Mouse (Mus musculus) kidney, adult 2 months (tissue): ENCODE data around the gene Slc45a2. TPM values are rescaled to one million over a fixed set of nuclear protein-coding genes. Genes with fewer than 3 reads are reported as not detected.

Experiments used
- DNase-seq: peaks from one replicate; pipeline ENCODE4 v3.0.0; 2021
- H3K27ac ChIP-seq: fragments of 200-500 bp; 2 replicates; pipeline ENCODE4 v1.5.1; 2012; ENCODE audit warnings: low read depth, low read length, control low read depth, inconsistent platforms; ENCODE audit not compliant: insufficient read depth
- H3K27me3 ChIP-seq: fragments of 200-500 bp; replicated peaks from 2 replicates; pipeline ENCODE4 v1.6.1; 2012; ENCODE audit warnings: mild to moderate bottlenecking, moderate library complexity, low read length, inconsistent platforms; ENCODE audit not compliant: control insufficient read depth, insufficient read depth
- H3K36me3 ChIP-seq: fragments of 200-500 bp; 2 replicates; pipeline ENCODE4 v1.6.1; 2012; ENCODE audit warnings: mild to moderate bottlenecking, moderate library complexity, low read length, inconsistent platforms; ENCODE audit not compliant: control insufficient read depth, insufficient read depth
- H3K4me1 ChIP-seq: fragments of 200-500 bp; 2 replicates; pipeline ENCODE4 v1.6.1; 2011; ENCODE audit warnings: low read length; ENCODE audit not compliant: control insufficient read depth, insufficient read depth
- H3K4me3 ChIP-seq: fragments of 200-500 bp; 2 replicates; pipeline ENCODE4 v1.5.1; 2011; ENCODE audit warnings: mild to moderate bottlenecking, low read depth, low read length, control low read depth; ENCODE audit not compliant: insufficient read depth
- CTCF ChIP-seq: fragments of 200-500 bp; conservative IDR thresholded peaks from 2 replicates; pipeline ENCODE4 v1.5.1; 2011; ENCODE audit warnings: low read depth, mild to moderate bottlenecking, control low read depth, low read length, moderate library complexity, mixed read lengths; ENCODE audit not compliant: insufficient read depth, insufficient read length
- POLR2A ChIP-seq: fragments of 200-500 bp; IDR thresholded peaks from one replicate; pipeline ENCODE4 v1.6.1; 2011; ENCODE audit warnings: low read depth, low read length, control low read depth
- WGBS: fragments of 180-500 bp; shearing (Covaris S2); methylation state at CpG from one replicate; pipeline ENCODE4 v1.1.7; 2018; 5-methylcytosine and 5-hydroxymethylcytosine counted together
- polyA plus RNA-seq: library from polyadenylated mRNA; depleted of rRNA; stranded (reverse); fragments of >200 nt; gene quantifications from 2 replicates; pipeline ENCODE4 v1.2.3, GENCODE M21; 2012

Slc45a2 gene
- polyA plus RNA-seq, 1 experiment = 0.14 TPM

GRCm38 (mm10) chr15:10956706-10957105 lies 43.8 kb upstream of the Slc45a2 start:
- 62% methylated on average over 3 of the region's 3 CpGs for WGBS
- Histone ChIP-seq H3K36me3 (0 out of 2 replicates have a peak, but pooled peaks cover 1% of the 10 kb centered on the region), H3K4me1 (peaks cover 39% of the 10 kb centered on the region; the same call in 1 of the 2 replicates), H3K27me3 (no peaks in the 10 kb centered on the region), H3K27ac (peak overlapping the region; percentile 13; the same call in 1 of the 2 replicates), H3K4me3 (no peak overlapping the region)
- DNase-seq = no peak
- TF ChIP-seq POLR2A (no peak), CTCF (no peak)

- Histone ChIP-seq H3K27me3 (no peaks in the 10 kb centered on the region), H3K27ac (peak overlapping the region; percentile 100), H3K4me1 (peaks cover 30% of the 10 kb centered on the region; the same call in 1 of the 2 replicates), H3K36me3 (0 out of 2 replicates have a peak, but pooled peaks cover 1% of the 10 kb centered on the region), H3K4me3 (no peak overlapping the region)
- no peak for TF ChIP-seq CTCF
- no peak for TF ChIP-seq POLR2A
- DNase-seq = peak; percentile 87
- 55% methylated on average over 15 of the region's 15 CpGs for WGBS
These were observed 41.1 kb upstream of the Slc45a2 start for GRCm38 (mm10) chr15:10959277-10960026.

GRCm38 (mm10) chr15:10960267-10960666 lies 40.3 kb upstream of the Slc45a2 start:
- Histone ChIP-seq H3K4me1 (peaks cover 26% of the 10 kb centered on the region; the same call in 1 of the 2 replicates), H3K4me3 (no peak overlapping the region), H3K27ac (peak overlapping the region; percentile 79), H3K27me3 (no peaks in the 10 kb centered on the region), H3K36me3 (0 out of 2 replicates have a peak, but pooled peaks cover 1% of the 10 kb centered on the region)
- 74% methylated on average over 5 of the region's 5 CpGs for WGBS
- DNase-seq = no peak
- TF ChIP-seq POLR2A (no peak), CTCF (no peak)

GRCm38 (mm10) chr15:10962601-10963000 lies 37.9 kb upstream of the Slc45a2 start:
- H3K4me3 ChIP-seq = no peak overlapping the region
- peaks cover 15% of the 10 kb centered on the region; the same call in 1 of the 2 replicates for H3K4me1 ChIP-seq
- 63% methylated on average over 2 of the region's 2 CpGs for WGBS
- H3K36me3 ChIP-seq = 0 out of 2 replicates have a peak, but pooled peaks cover 1% of the 10 kb centered on the region
- TF ChIP-seq POLR2A (no peak), CTCF (no peak)
- no peak overlapping the region; the same call in 1 of the 2 replicates for H3K27ac ChIP-seq
- peak; percentile 49 for DNase-seq
- H3K27me3 ChIP-seq = no peaks in the 10 kb centered on the region

- no peak overlapping the region for H3K4me3 ChIP-seq
- H3K27ac ChIP-seq = no peak overlapping the region
- H3K27me3 ChIP-seq = no peaks in the 10 kb centered on the region
- no peaks in the 10 kb centered on the region; the same call in 1 of the 2 replicates for H3K4me1 ChIP-seq
- TF ChIP-seq CTCF (no peak), POLR2A (no peak)
- H3K36me3 ChIP-seq = no peaks in the 10 kb centered on the region
- WGBS = 74% methylated on average over 3 of the region's 3 CpGs
- DNase-seq = no peak
These were observed 31.1 kb upstream of the Slc45a2 start for GRCm38 (mm10) chr15:10969439-10969838.

GRCm38 (mm10) chr15:10970777-10971176 lies 29.7 kb upstream of the Slc45a2 start:
- Histone ChIP-seq H3K4me3 (no peak overlapping the region), H3K4me1 (peaks cover 2% of the 10 kb centered on the region; the same call in 1 of the 2 replicates), H3K27ac (no peak overlapping the region), H3K27me3 (no peaks in the 10 kb centered on the region), H3K36me3 (no peaks in the 10 kb centered on the region)
- DNase-seq = peak; percentile 74
- WGBS = 66% methylated on average over 5 of the region's 5 CpGs
- TF ChIP-seq CTCF (no peak), POLR2A (no peak)

- DNase-seq = no peak
- Histone ChIP-seq H3K4me1 (peaks cover 5% of the 10 kb centered on the region; the same call in 1 of the 2 replicates), H3K36me3 (no peaks in the 10 kb centered on the region), H3K27ac (no peak overlapping the region), H3K4me3 (no peak overlapping the region), H3K27me3 (no peaks in the 10 kb centered on the region)
- TF ChIP-seq POLR2A (no peak), CTCF (no peak)
These were observed 23.4 kb upstream of the Slc45a2 start for GRCm38 (mm10) chr15:10977151-10977550.
